Mouse (Mus musculus) ES-E14 (cell line): ENCODE data around the gene Itsn1. TPM values are rescaled to one million over a fixed set of nuclear protein-coding genes. Genes with fewer than 3 reads are reported as not detected.

ENCODE experiments used
- DNase-seq: peaks from one replicate; pipeline ENCODE4 v3.0.0-alpha.2; 2013; ENCODE audit warnings: low read depth, low spot score
- H3K27ac ChIP-seq: 2 replicates; pipeline ENCODE4 v1.5.1; 2012; ENCODE audit warnings: low read depth, mild to moderate bottlenecking, low read length, moderate library complexity, mixed read lengths; ENCODE audit not compliant: poor library complexity, insufficient read depth, severe bottlenecking
- H3K36me3 ChIP-seq: 2 replicates; pipeline ENCODE4 v1.6.1; 2012; ENCODE audit warnings: mild to moderate bottlenecking, low read length, moderate library complexity, mixed read lengths; ENCODE audit not compliant: control insufficient read depth, poor library complexity, insufficient read depth, severe bottlenecking
- H3K4me1 ChIP-seq, 2 experiments: fragments of 150-350 bp in 1 of 2; sonication (generic) in 1 of 2; 2 replicates each; pipeline ENCODE4 v1.6.1; 2012; ENCODE audit warnings: low read length in 2 of 2, mild to moderate bottlenecking in 1 of 2, mixed read lengths in 1 of 2; ENCODE audit not compliant: control insufficient read depth in 2 of 2, insufficient read depth in 2 of 2, poor library complexity in 1 of 2
- H3K4me3 ChIP-seq, 2 experiments: fragments of 150-350 bp in 1 of 2; sonication (generic) in 1 of 2; 2 replicates each; pipeline ENCODE4 v1.5.1; 2012; ENCODE audit warnings: low read length in 2 of 2, low read depth in 1 of 2, mild to moderate bottlenecking in 1 of 2, mixed read lengths in 1 of 2; ENCODE audit not compliant: insufficient read depth in 1 of 2, poor library complexity in 1 of 2, severe bottlenecking in 1 of 2
- H3K9ac ChIP-seq: 2 replicates; pipeline ENCODE4 v1.6.1; 2012; ENCODE audit warnings: low read depth, mild to moderate bottlenecking, low read length, mixed read lengths; ENCODE audit not compliant: poor library complexity, insufficient read depth, severe bottlenecking
- H3K9me3 ChIP-seq: fragments of 150-350 bp; sonication (generic); 2 replicates; pipeline ENCODE4 v1.6.1; 2012; ENCODE audit warnings: low read depth, mild to moderate bottlenecking, low read length; ENCODE audit not compliant: control insufficient read depth, insufficient read depth
- CHD2 ChIP-seq: IDR thresholded peaks from 2 replicates; pipeline ENCODE4 v1.6.1; 2014; ENCODE audit warnings: mild to moderate bottlenecking, low read depth, low read length, inconsistent platforms
- HCFC1 ChIP-seq: IDR thresholded peaks from 2 replicates; pipeline ENCODE4 v1.6.1; 2012; ENCODE audit warnings: low read length, inconsistent platforms, borderline replicate concordance; ENCODE audit not compliant: insufficient read depth
- MAFK ChIP-seq: IDR thresholded peaks from 2 replicates; pipeline ENCODE4 v1.6.1; 2014; ENCODE audit warnings: mild to moderate bottlenecking, low read depth, low read length, inconsistent platforms; ENCODE audit not compliant: insufficient read depth
- ZC3H11A ChIP-seq: IDR thresholded peaks from 2 replicates; pipeline ENCODE4 v1.6.1; 2012; ENCODE audit warnings: low read depth, mild to moderate bottlenecking, inconsistent platforms, low read length, borderline replicate concordance
- ZNF384 ChIP-seq: IDR thresholded peaks from 2 replicates; pipeline ENCODE4 v1.6.1; 2012; ENCODE audit warnings: low read depth, low read length, inconsistent platforms
- in situ Hi-C, 2 experiments: fragments of 600-800 bp; cut with MboI; formaldehyde crosslinking; loops; one replicate each; pipeline ENCODE4 v1.15.1; 2025; ENCODE audit warnings: low sequenced_read_pairs in 2 of 2, inconsistent platforms in 1 of 2; ENCODE audit not compliant: unreplicated experiment in 2 of 2
- total RNA-seq: library from RNA; depleted of rRNA; stranded (reverse); fragments of 300-350 nt; gene quantifications from 2 replicates; pipeline ENCODE4 v1.2.3, GENCODE M21; 2012

The Itsn1 gene
- total RNA-seq, 1 experiment = 28.6 TPM

GRCm38 (mm10) chr16:91765816-91766210, 36.7 kb downstream of the Itsn1 start:
- TF ChIP-seq HCFC1 (no peak), CHD2 (no peak), ZNF384 (no peak), ZC3H11A (no peak), MAFK (no peak)
- Histone ChIP-seq H3K4me3 (no peak overlapping the region), H3K9me3 (no peaks in the 10 kb centered on the region), H3K9ac (no peak overlapping the region), H3K27ac (no peak overlapping the region), H3K36me3 (no peaks in the 10 kb centered on the region), H3K4me1 (peaks cover 4 to 14% of the 10 kb centered on the region in 2 experiments)
- in situ Hi-C loops = no loop called here
- no peak for DNase-seq

- TF ChIP-seq ZNF384 (no peak), MAFK (no peak), CHD2 (no peak), HCFC1 (no peak), ZC3H11A (no peak)
- Histone ChIP-seq H3K4me3 (no peak overlapping the region), H3K9ac (no peak overlapping the region), H3K27ac (no peak overlapping the region), H3K36me3 (no peaks in the 10 kb centered on the region), H3K4me1 (peaks cover 2 to 14% of the 10 kb centered on the region in 2 experiments; a peak in 2 of 4 replicates), H3K9me3 (no peaks in the 10 kb centered on the region)
- DNase-seq = no peak
- in situ Hi-C loops = no loop called here
Observed at GRCm38 (mm10) chr16:91767165-91767701, 38.2 kb downstream of the Itsn1 start.

GRCm38 (mm10) chr16:91768586-91768985, 39.5 kb downstream of the Itsn1 start:
- Histone ChIP-seq H3K27ac (no peak overlapping the region), H3K36me3 (no peaks in the 10 kb centered on the region), H3K4me3 (no peak overlapping the region), H3K9ac (no peak overlapping the region), H3K9me3 (no peaks in the 10 kb centered on the region), H3K4me1 (peaks cover 2 to 14% of the 10 kb centered on the region in 2 experiments; a peak in 2 of 4 replicates)
- no peak for DNase-seq
- TF ChIP-seq HCFC1 (no peak), CHD2 (no peak), ZC3H11A (no peak), MAFK (no peak), ZNF384 (no peak)
- in situ Hi-C loops = no loop called here

GRCm38 (mm10) chr16:91769911-91770310, 40.8 kb downstream of the Itsn1 start:
- Histone ChIP-seq H3K9me3 (no peaks in the 10 kb centered on the region), H3K9ac (no peak overlapping the region), H3K27ac (no peak overlapping the region), H3K4me1 (peaks cover 2 to 7% of the 10 kb centered on the region in 2 experiments; a peak in 3 of 4 replicates), H3K36me3 (no peaks in the 10 kb centered on the region), H3K4me3 (no peak overlapping the region)
- no peak for DNase-seq
- in situ Hi-C loops = no loop called here
- no peak for TF ChIP-seq ZNF384
- TF ChIP-seq HCFC1 = no peak
- no peak for TF ChIP-seq CHD2
- TF ChIP-seq ZC3H11A = no peak
- TF ChIP-seq MAFK = no peak

- H3K9ac ChIP-seq = no peak overlapping the region
- peaks cover 0 to 5% of the 10 kb centered on the region in 2 experiments; a peak in 2 of 4 replicates for H3K4me1 ChIP-seq
- TF ChIP-seq ZNF384 (no peak), HCFC1 (no peak), MAFK (no peak), CHD2 (no peak), ZC3H11A (no peak)
- H3K36me3 ChIP-seq = no peaks in the 10 kb centered on the region
- H3K9me3 ChIP-seq = no peaks in the 10 kb centered on the region
- H3K4me3 ChIP-seq = no peak overlapping the region
- in situ Hi-C loops = no loop called here
- H3K27ac ChIP-seq = no peak overlapping the region
- no peak for DNase-seq
Observed at GRCm38 (mm10) chr16:91770662-91771061, 41.6 kb downstream of the Itsn1 start.
